18 mouse cellular contexts compared by ENCODE assay signal in the genomic region with DNA sequence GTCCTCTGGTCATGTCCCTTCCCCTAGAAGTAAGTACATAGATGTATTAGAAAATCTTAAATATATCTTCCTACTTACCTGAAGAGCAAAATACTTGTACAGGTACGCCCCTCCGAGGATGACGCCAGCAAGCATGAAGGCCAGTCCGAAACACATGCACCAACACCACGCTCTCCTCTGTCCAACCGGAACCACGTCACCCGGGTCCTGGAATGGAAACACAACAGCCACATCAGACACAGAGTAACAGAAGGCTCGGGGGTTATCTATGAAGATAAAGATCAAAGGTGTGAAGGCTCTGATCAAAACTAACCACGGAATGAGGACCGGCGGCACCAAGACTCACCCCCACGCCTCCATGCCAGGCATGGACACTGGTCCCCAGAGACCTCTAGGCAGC.
"Had no signal": no experiment of that assay in that cellular context is flagged by ENCODE, and none has a peak within 500 bp of the region (broad histone marks: within the 10 kb centered on the region; RNA-seq: fewer than 3 reads in every experiment).

No protein-coding gene starts in this region.

- H3K4me3 ChIP-seq: midbrain, embryonic 10.5 days; midbrain, embryonic 12.5 days; neural tube, embryonic 13.5 days; neural tube, embryonic 15.5 days; stomach, embryonic 15.5 days had no signal

- H3K4me1 ChIP-seq: midbrain, embryonic 10.5 days; midbrain, embryonic 12.5 days; neural tube, embryonic 13.5 days had no signal

- H3K9me3 ChIP-seq: midbrain, embryonic 10.5 days; midbrain, embryonic 12.5 days; neural tube, embryonic 13.5 days; neural tube, embryonic 15.5 days; stomach, embryonic 15.5 days had no signal

- DNase-seq: lung, adult 18-20 months; lung, embryonic 14.5 days; lung, postnatal 10 days; lung, postnatal 4 days; midbrain, embryonic 14.5 days; right cerebral cortex, postnatal 14 days; spleen, adult 18-20 months; thymus, adult 2 months; thymus, postnatal 25 days; thymus, postnatal 4 days had no signal

- H3K27me3 ChIP-seq: midbrain, embryonic 12.5 days; neural tube, embryonic 13.5 days; neural tube, embryonic 15.5 days; stomach, embryonic 15.5 days had no signal

- H3K9ac ChIP-seq: liver, embryonic 14.5 days; lung, embryonic 14.5 days; midbrain, embryonic 12.5 days; neural tube, embryonic 13.5 days; neural tube, embryonic 15.5 days; stomach, embryonic 15.5 days had no signal

- H3K27ac ChIP-seq: liver, embryonic 14.5 days; midbrain, embryonic 10.5 days; midbrain, embryonic 12.5 days; neural tube, embryonic 13.5 days; neural tube, embryonic 15.5 days; stomach, embryonic 15.5 days; stomach, postnatal 0 days had no signal

- ATAC-seq: midbrain, embryonic 16.5 days had no signal

- H3K4me2 ChIP-seq: lung, embryonic 14.5 days; midbrain, embryonic 12.5 days; neural tube, embryonic 13.5 days; neural tube, embryonic 15.5 days; stomach, embryonic 15.5 days had no signal
